Mouse (Mus musculus) brain, embryonic 14.5 days (tissue): ENCODE measurements around the gene Pde10a. TPM values are rescaled to one million over a fixed set of nuclear protein-coding genes. Genes with fewer than 3 reads are reported as not detected.

ENCODE experiments used
- DNase-seq: peaks from one replicate; pipeline ENCODE4 v3.0.0-alpha.2; 2011; ENCODE audit warnings: low read depth
- CTCF ChIP-seq: fragments of 200-500 bp; IDR thresholded peaks from 2 replicates; pipeline ENCODE4 v1.5.1; 2012; ENCODE audit warnings: inconsistent platforms, mild to moderate bottlenecking, moderate library complexity, borderline replicate concordance; ENCODE audit not compliant: insufficient read depth, insufficient read length; ENCODE audit errors: extremely low read depth
- POLR2A ChIP-seq: fragments of 200-500 bp; IDR thresholded peaks from 2 replicates; pipeline ENCODE4 v1.6.1; 2012; ENCODE audit warnings: mild to moderate bottlenecking, inconsistent platforms, borderline replicate concordance; ENCODE audit not compliant: poor library complexity, insufficient read depth, insufficient read length, severe bottlenecking; ENCODE audit errors: extremely low read depth
- polyA plus RNA-seq: library from polyadenylated mRNA; depleted of rRNA; stranded (reverse); fragments of >200 nt; gene quantifications from 2 replicates; pipeline ENCODE4 v1.2.3, GENCODE M21; 2012

Pde10a gene
- polyA plus RNA-seq, 1 experiment = 33.0 TPM

- no peak for DNase-seq
Observed at GRCm38 (mm10) chr17:8787762-8788161, 262.6 kb downstream of the Pde10a start.

GRCm38 (mm10) chr17:8791561-8791960 is 266.4 kb downstream of the Pde10a start:
- DNase-seq = no peak

More at GRCm38 (mm10) chr17:8787762-8788161, 262.6 kb downstream of the Pde10a start:
- TF ChIP-seq CTCF (no peak), POLR2A (no peak)

GRCm38 (mm10) chr17:8792611-8793010 is 267.4 kb downstream of the Pde10a start:
- DNase-seq = no peak
- TF ChIP-seq POLR2A = no peak
- TF ChIP-seq CTCF = no peak

More at GRCm38 (mm10) chr17:8791561-8791960, 266.4 kb downstream of the Pde10a start:
- no peak for TF ChIP-seq CTCF
- no peak for TF ChIP-seq POLR2A

- TF ChIP-seq POLR2A (no peak), CTCF (no peak)
- no peak for DNase-seq
Observed at GRCm38 (mm10) chr17:8797624-8798023, 272.5 kb downstream of the Pde10a start.

GRCm38 (mm10) chr17:8798531-8799295 is 273.5 kb downstream of the Pde10a start:
- TF ChIP-seq POLR2A = no peak
- no peak for TF ChIP-seq CTCF
- peak; percentile 41 for DNase-seq

- peak; percentile 66 for DNase-seq
- TF ChIP-seq CTCF = no peak
Observed at GRCm38 (mm10) chr17:8799296-8799731, 274.1 kb downstream of the Pde10a start.

DNA sequence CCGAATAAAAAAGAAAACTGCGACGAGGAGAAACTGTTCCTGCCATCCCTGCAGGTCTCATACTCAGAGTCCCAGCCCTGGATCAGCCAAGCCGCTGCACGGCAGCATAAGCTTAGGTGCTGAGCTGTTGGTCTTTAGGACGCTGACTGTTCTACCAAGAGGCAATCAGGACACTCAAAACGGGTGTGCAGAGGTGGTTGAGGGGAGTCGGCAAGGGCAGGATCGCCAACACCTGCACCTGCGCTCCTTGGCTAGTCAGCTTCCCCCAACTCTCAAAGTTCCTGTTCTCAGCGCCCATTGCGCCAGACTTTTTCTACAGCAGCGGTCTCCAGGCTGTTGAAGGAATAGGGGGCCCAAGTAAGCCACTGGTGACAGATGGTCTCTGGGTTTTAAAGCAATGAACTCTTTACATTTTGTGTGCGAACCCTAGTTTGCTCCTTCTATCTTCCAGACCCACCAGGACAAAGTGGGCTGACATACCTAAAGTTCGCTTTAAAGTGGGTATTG is 274.8 kb downstream of the Pde10a start:
- peak; percentile 41 for DNase-seq
- no peak for TF ChIP-seq CTCF
- no peak for TF ChIP-seq POLR2A

DNA sequence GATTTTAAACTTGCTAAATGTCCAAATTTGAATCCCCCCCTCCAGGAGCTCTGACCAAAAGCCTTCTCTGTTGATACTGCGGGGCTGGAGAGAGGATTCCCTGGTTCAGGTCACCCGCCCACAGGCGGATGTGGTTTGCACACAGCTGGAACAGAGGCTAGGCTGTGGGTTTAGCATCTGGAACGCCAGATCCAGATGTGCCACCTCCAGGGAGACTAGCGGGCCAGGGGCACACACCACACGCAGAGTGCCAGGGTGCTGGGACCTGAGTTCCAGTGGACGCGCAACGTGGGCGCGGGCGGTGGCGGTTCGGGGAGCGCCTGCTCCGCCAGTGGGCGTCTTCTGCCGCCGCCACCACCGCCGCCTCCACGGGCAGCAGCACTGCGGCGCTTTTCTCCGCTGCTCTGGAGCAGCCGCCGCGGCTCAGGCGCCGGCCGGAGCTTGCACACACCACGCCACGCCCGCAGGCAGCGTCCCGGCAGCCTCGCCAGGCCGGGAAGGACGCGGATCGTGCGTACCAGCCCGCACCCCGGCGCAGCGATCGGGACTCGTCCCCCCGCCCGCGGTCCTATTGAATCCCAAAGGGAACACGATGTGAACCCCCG is 275.4 kb downstream of the Pde10a start:
- peak; percentile 84 for DNase-seq
- no peak for TF ChIP-seq CTCF
- TF ChIP-seq POLR2A = peak; percentile 49

GRCm38 (mm10) chr17:8801083-8801854 is 276.1 kb downstream of the Pde10a start:
- no peak for TF ChIP-seq CTCF
- TF ChIP-seq POLR2A = peak; percentile 43
- peak; percentile 91 for DNase-seq

DNA sequence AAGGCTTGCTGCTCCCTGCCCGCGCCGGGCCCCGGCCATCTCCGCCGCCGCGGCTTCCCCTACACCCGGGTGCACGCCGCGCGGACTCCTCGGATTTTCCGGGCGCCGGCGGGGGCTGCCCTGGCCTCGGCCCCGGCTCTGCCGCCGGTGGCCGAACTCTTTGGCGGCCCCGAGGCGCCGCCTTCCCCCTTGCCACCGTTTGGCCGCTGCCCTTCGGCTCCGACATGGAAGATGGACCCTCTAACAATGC is 276.6 kb downstream of the Pde10a start:
- DNase-seq = no peak
- TF ChIP-seq CTCF (no peak), POLR2A (no peak)

- peak; percentile 60 for DNase-seq
- TF ChIP-seq POLR2A (no peak), CTCF (no peak)
Observed at GRCm38 (mm10) chr17:8802161-8802888, 277.2 kb downstream of the Pde10a start.
